Mouse (Mus musculus) hindbrain, postnatal 0 days (tissue): ENCODE results near the gene Cd59a. TPM values are rescaled to one million over a fixed set of nuclear protein-coding genes. Genes with fewer than 3 reads are reported as not detected.
"Not testable (repeated sequence)": the region's sequence is repeated elsewhere in the genome, so short reads cannot be mapped to it uniquely, and the experiment has no call there.

ENCODE experiments used
- ATAC-seq: fragments of 200-750 bp; cut with Nextera tagmentation; 2 replicates; pipeline ENCODE4 v1.8.0; 2017; ENCODE audit warnings: mild to moderate bottlenecking, moderate TSS enrichment, moderate library complexity
- DNase-seq: peaks from one replicate; pipeline ENCODE4 v3.0.0-alpha.2; 2015; ENCODE audit warnings: low spot score
- H3K27ac ChIP-seq: fragments of 300-500 bp; sonication (generic); 2 replicates; pipeline ENCODE4 v1.5.1; 2014; ENCODE audit warnings: mild to moderate bottlenecking
- H3K27me3 ChIP-seq: fragments of 300-500 bp; sonication (generic); 2 replicates; pipeline ENCODE4 v1.6.1; 2014; ENCODE audit warnings: low read length, mixed read lengths; ENCODE audit not compliant: insufficient read depth
- H3K36me3 ChIP-seq: fragments of 300-500 bp; sonication (generic); 2 replicates; pipeline ENCODE4 v1.6.1; 2014; ENCODE audit warnings: low read length, mixed read lengths; ENCODE audit not compliant: insufficient read depth
- H3K4me1 ChIP-seq: fragments of 300-500 bp; sonication (generic); 2 replicates; pipeline ENCODE4 v1.6.1; 2014; ENCODE audit warnings: antibody characterized with exemption, low read length, mixed read lengths; ENCODE audit not compliant: insufficient read depth
- H3K4me2 ChIP-seq: fragments of 300-500 bp; sonication (generic); 2 replicates; pipeline ENCODE4 v1.6.1; 2014; ENCODE audit warnings: low read depth, mild to moderate bottlenecking, low read length, moderate library complexity, mixed read lengths
- H3K4me3 ChIP-seq: fragments of 300-500 bp; sonication (generic); 2 replicates; pipeline ENCODE4 v1.5.1; 2014; ENCODE audit warnings: low read length
- H3K9ac ChIP-seq: fragments of 300-500 bp; sonication (generic); replicated peaks from 2 replicates; pipeline ENCODE4 v1.6.1; 2014; ENCODE audit warnings: mild to moderate bottlenecking, low read length, moderate library complexity, mixed read lengths
- H3K9me3 ChIP-seq: fragments of 300-500 bp; sonication (generic); 2 replicates; pipeline ENCODE4 v1.6.1; 2016; ENCODE audit warnings: low read length, mixed read lengths
- CTCF ChIP-seq: IDR thresholded peaks from 2 replicates; pipeline ENCODE4 v1.5.1; 2016; ENCODE audit warnings: antibody characterized with exemption, control low read depth, low read depth
- WGBS: fragments of 180-500 bp; shearing (Covaris S2); extraction: QIAGEN DNeasy Blood & Tissue Kit; methylation state at CpG from one replicate; pipeline ENCODE4 v1.1.7; 2014; 5-methylcytosine and 5-hydroxymethylcytosine counted together
- polyA plus RNA-seq: library from polyadenylated mRNA; unstranded; fragments of >200 nt; fragmentation: Nextera tagmentation; extraction: Ambion mirVana; gene quantifications from 2 replicates; pipeline ENCODE4 v1.2.1, GENCODE M21; 2015
- total RNA-seq: library from RNA; depleted of rRNA; stranded (reverse); fragments of >200 nt; gene quantifications from 2 replicates; pipeline ENCODE4 v1.2.3, GENCODE M21; 2014; rRNA removed

Gene Cd59a
- total RNA-seq = 2.9 and 8.9 TPM in 2 replicates
- polyA plus RNA-seq = 16.0 and 17.0 TPM in 2 replicates

GRCm38 (mm10) chr2:104095741-104096213 lies at the start of gene Cd59a:
Gene Cd59a (plus strand): TSS chr2:104095801.
- DNase-seq (peak; percentile 77), ATAC-seq (peak; percentile 89)
- 3% methylated on average over 15 of the region's 15 CpGs for WGBS
- no peaks in the 10 kb centered on the region for H3K9me3 ChIP-seq
- peak within 1 kb of the TSS; percentile 36 for H3K9ac ChIP-seq
- no peaks in the 10 kb centered on the region; the same call in 1 of the 2 replicates for H3K4me1 ChIP-seq
- no peaks in the 10 kb centered on the region for H3K36me3 ChIP-seq
- H3K4me3 ChIP-seq = peak within 1 kb of the TSS; percentile 40
- peak within 1 kb of the TSS; percentile 58 for H3K4me2 ChIP-seq
- peak within 1 kb of the TSS; percentile 75 for H3K27ac ChIP-seq
- H3K27me3 ChIP-seq = no peaks in the 10 kb centered on the region
- no peak for TF ChIP-seq CTCF

GRCm38 (mm10) chr2:104058381-104058780 lies 37.2 kb upstream of the Cd59a start:
- 90% methylated on average over 1 of the region's 1 CpGs for WGBS
- TF ChIP-seq CTCF = no peak
- ATAC-seq (no peak), DNase-seq (no peak)
- no peaks in the 10 kb centered on the region for H3K27me3 ChIP-seq
- H3K9me3 ChIP-seq = no peaks in the 10 kb centered on the region
- no peak overlapping the region for H3K27ac ChIP-seq
- H3K36me3 ChIP-seq = peaks cover 27% of the 10 kb centered on the region
- H3K4me2 ChIP-seq = no peak overlapping the region
- no peak overlapping the region for H3K4me3 ChIP-seq
- H3K9ac ChIP-seq = no peak overlapping the region
- H3K4me1 ChIP-seq = no peaks in the 10 kb centered on the region

- Histone ChIP-seq H3K27ac (no peak overlapping the region), H3K27me3 (no peaks in the 10 kb centered on the region), H3K4me2 (no peak overlapping the region), H3K9ac (no peak overlapping the region), H3K4me3 (no peak overlapping the region), H3K36me3 (peaks cover 23% of the 10 kb centered on the region), H3K9me3 (no peaks in the 10 kb centered on the region), H3K4me1 (no peaks in the 10 kb centered on the region)
- WGBS = 97% methylated on average over 4 of the region's 4 CpGs
- TF ChIP-seq CTCF = no peak
- ATAC-seq = no peak
- no peak for DNase-seq
Observed at GRCm38 (mm10) chr2:104058954-104059353, 36.6 kb upstream of the Cd59a start.

GRCm38 (mm10) chr2:104059786-104060185 lies 35.8 kb upstream of the Cd59a start:
- H3K9ac ChIP-seq = no peak overlapping the region
- TF ChIP-seq CTCF = no peak
- peaks cover 15% of the 10 kb centered on the region for H3K36me3 ChIP-seq
- no peak overlapping the region for H3K4me3 ChIP-seq
- DNase-seq = no peak
- H3K4me1 ChIP-seq = no peaks in the 10 kb centered on the region
- no peak overlapping the region for H3K4me2 ChIP-seq
- H3K27me3 ChIP-seq = no peaks in the 10 kb centered on the region
- no peaks in the 10 kb centered on the region for H3K9me3 ChIP-seq
- WGBS = 88% methylated on average over 10 of the region's 10 CpGs
- ATAC-seq = no peak
- no peak overlapping the region for H3K27ac ChIP-seq

- ATAC-seq (no peak), DNase-seq (no peak)
- H3K9me3 ChIP-seq = no peaks in the 10 kb centered on the region
- no peak for TF ChIP-seq CTCF
- H3K27me3 ChIP-seq = no peaks in the 10 kb centered on the region
- no peak overlapping the region for H3K4me3 ChIP-seq
- no peak overlapping the region for H3K9ac ChIP-seq
- WGBS = 92% methylated on average over 6 of the region's 6 CpGs
- H3K4me2 ChIP-seq = no peak overlapping the region
- peaks cover 14% of the 10 kb centered on the region for H3K36me3 ChIP-seq
- no peaks in the 10 kb centered on the region for H3K4me1 ChIP-seq
- no peak overlapping the region for H3K27ac ChIP-seq
Observed at GRCm38 (mm10) chr2:104060996-104061395, 34.6 kb upstream of the Cd59a start.

GRCm38 (mm10) chr2:104062665-104063064 lies 32.9 kb upstream of the Cd59a start:
- no peak overlapping the region for H3K4me3 ChIP-seq
- H3K4me1 ChIP-seq = no peaks in the 10 kb centered on the region
- ATAC-seq (no peak), DNase-seq (no peak)
- no peak for TF ChIP-seq CTCF
- peaks cover 14% of the 10 kb centered on the region for H3K36me3 ChIP-seq
- H3K4me2 ChIP-seq = no peak overlapping the region
- H3K9ac ChIP-seq = no peak overlapping the region
- H3K9me3 ChIP-seq = no peaks in the 10 kb centered on the region
- no peaks in the 10 kb centered on the region for H3K27me3 ChIP-seq
- H3K27ac ChIP-seq = no peak overlapping the region

- Histone ChIP-seq H3K4me1 (no peaks in the 10 kb centered on the region), H3K27ac (no peak overlapping the region), H3K9me3 (no peaks in the 10 kb centered on the region), H3K4me3 (no peak overlapping the region), H3K9ac (no peak overlapping the region), H3K4me2 (no peak overlapping the region), H3K27me3 (no peaks in the 10 kb centered on the region), H3K36me3 (peaks cover 14% of the 10 kb centered on the region)
- no peak for TF ChIP-seq CTCF
- ATAC-seq (no peak), DNase-seq (no peak)
- WGBS = 92% methylated on average over 2 of the region's 2 CpGs
Observed at GRCm38 (mm10) chr2:104064152-104064551, 31.4 kb upstream of the Cd59a start.

- H3K4me3 ChIP-seq, H3K9me3 ChIP-seq, H3K36me3 ChIP-seq, DNase-seq, H3K27me3 ChIP-seq, H3K4me2 ChIP-seq, ATAC-seq, H3K9ac ChIP-seq, H3K4me1 ChIP-seq, H3K27ac ChIP-seq: not testable (repeated sequence)
- WGBS = 92% methylated on average over 5 of the region's 6 CpGs
Observed at GRCm38 (mm10) chr2:104065526-104065925, 30.1 kb upstream of the Cd59a start, which contains the start of gene Gm10912. Gene Gm10912 (plus strand): TSS chr2:104065826.

- not testable (repeated sequence) for H3K27me3 ChIP-seq, H3K36me3 ChIP-seq, DNase-seq, H3K4me1 ChIP-seq, H3K4me3 ChIP-seq, ATAC-seq, H3K4me2 ChIP-seq, H3K9me3 ChIP-seq, H3K27ac ChIP-seq, H3K9ac ChIP-seq
- 74% methylated on average over 7 of the region's 7 CpGs for WGBS
Observed at GRCm38 (mm10) chr2:104068450-104068849, 27.2 kb upstream of the Cd59a start, which contains the start of gene Gm10799. Gene Gm10799 (minus strand): TSS chr2:104068550.
